Mouse (Mus musculus) lung, adult 2 months (tissue): ENCODE measurements around the gene Xiap.

Source experiments
- CTCF ChIP-seq: fragments of 200-500 bp; IDR thresholded peaks from 2 replicates; pipeline ENCODE4 v1.5.1; 2011; ENCODE audit warnings: mild to moderate bottlenecking, low read length, control low read depth; ENCODE audit not compliant: insufficient read depth
- POLR2A ChIP-seq: fragments of 200-500 bp; IDR thresholded peaks from 2 replicates; pipeline ENCODE4 v1.6.1; 2011; ENCODE audit warnings: low read depth, mild to moderate bottlenecking, control low read depth, low read length, borderline replicate concordance; ENCODE audit errors: extremely low read depth

GRCm38 (mm10) chrX:42088136-42088535, 28.7 kb downstream of the Xiap start:
- TF ChIP-seq CTCF (no peak), POLR2A (no peak)
